Mouse (Mus musculus) 3134 (cell line): ENCODE data around the gene 1700016C15Rik.
A peak's percentile ranks its signal among the peaks of the same experiment; 100 is the strongest.

Source experiments
- DNase-seq: peaks from one replicate; pipeline ENCODE4 v3.0.0-alpha.2; 2011; ENCODE audit warnings: low spot score; ENCODE audit not compliant: insufficient read length; ENCODE audit errors: extremely low read depth

The 1700016C15Rik gene

DNA sequence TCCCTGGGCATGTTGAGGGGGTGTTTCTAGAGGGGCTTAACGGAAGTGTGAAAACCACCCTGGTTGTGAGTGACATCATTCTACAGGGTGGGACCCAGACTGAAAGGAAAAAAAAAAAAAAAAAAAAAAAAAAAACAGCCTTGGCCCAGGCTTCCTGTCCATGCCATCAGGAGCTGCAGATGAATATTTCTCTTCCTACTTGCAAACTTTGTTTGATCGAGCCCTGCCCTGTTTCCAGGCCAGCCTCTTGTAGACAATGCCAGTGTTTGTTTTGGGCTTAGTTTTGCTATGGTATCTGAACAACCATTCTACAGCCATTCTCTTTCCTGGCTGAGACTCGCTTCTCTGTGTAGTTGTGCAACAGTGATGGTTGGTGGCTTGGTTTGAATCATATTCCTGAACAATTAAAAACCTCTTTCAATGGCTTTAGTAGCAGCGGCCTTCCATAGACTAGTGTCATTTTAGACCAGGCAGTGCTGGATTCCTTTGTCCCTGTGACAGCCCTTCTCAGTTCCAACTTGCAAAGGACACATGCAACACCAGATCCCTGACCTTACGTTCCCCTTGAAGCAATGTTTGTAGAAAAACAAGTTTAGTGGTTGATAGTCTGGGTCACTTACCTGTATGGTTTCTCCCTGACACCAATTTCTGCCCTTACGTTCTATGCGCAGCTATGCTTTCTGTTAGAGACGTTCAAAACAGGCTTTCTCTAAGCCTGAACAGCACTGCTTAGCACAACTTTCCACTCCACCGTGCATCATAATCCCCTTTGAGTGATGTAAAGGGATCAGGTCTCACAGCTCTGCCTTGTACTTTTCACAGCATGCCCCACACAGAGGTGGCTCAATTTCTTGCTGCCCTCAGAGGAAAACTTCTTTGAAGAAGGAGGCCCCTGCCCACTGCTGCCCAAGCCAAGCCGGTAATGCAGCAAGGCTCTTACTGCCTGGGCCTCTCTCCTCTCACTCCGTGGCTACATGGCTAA is at the start of gene 1700016C15Rik:
TSS of gene 1700016C15Rik (plus strand) at position 772 of the 982 bp plus-strand sequence.
- no peak for DNase-seq

DNA sequence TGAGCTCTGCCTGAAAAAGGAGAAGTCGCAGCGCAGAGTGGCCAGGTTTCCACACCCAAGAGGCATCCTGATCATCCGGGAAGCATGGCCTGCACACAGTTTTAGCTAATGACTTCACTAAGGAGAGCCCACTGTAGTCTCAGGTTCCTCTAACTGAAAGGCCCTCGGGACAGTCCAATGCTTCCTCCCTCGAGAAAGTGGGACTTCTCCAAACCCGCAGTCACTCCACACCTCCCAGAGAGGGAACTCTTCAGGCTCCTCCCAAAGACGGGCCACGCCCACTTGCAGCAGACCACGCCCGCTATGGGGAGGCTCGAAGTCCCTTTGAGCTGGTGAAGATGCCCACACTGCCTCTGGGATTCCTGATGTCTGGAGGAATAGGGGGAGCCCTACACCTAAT is 48.4 kb upstream of the 1700016C15Rik start:
- no peak for DNase-seq

DNA sequence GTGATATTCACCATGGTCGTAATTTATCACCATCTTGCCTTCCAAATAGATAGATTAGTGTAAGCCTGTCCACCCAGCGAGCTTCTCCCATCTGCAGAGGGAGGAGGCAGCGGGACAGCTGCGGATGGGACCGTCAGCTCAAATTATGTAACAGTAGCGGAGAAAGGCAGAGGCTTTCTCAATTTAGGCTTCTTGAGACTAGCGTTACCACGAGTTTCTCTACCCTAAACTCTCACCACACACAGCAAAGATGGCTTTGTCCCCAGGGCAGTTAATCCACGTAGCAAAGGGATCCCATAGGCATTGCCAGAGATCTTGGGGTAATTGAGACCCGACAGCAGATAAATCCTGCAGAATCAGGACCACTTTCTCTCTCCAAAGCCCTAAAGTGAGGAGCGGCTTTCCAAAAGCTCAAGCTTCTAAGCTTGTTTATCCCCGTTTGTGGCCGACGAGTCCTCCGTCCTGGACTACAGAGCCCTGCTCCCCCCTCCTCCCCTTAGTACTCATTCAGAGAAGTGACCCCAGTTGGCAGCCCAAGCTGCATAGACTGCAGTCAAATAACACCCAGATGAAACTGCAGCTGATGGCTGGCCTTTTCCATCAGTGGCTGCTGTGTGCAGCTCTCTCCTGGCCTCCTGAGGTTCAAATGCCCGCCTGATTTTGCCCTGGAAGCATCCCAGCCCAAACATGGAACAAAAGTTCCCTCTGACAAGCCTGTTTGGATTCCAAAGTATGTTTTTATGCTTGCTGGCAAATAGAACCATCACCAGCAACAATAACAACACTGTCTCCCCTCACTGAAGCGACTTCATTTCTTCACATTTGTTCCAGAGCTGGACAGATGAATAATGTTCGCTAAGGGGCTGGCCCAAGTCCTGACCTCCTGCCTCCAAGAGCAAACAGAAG is 45.4 kb upstream of the 1700016C15Rik start:
- no peak for DNase-seq

DNA sequence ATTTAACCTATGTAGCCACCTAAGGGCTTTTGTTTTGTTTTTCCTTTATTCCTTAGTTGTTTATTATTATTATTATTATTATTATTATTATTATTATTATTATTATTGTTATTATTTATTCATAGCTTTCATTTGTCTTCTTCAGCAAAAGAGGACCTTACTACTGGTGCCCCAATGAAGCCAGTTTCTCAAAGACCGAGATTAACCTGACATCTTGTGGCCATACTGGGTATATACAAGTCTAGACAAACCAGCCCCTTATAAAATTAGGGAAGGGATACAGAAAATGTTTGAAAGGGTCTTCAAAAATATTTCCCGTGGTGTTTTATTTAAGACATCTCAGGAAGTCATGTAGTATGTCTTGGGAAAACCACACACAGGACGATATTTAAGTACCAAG is 44.7 kb upstream of the 1700016C15Rik start:
- no peak for DNase-seq

DNA sequence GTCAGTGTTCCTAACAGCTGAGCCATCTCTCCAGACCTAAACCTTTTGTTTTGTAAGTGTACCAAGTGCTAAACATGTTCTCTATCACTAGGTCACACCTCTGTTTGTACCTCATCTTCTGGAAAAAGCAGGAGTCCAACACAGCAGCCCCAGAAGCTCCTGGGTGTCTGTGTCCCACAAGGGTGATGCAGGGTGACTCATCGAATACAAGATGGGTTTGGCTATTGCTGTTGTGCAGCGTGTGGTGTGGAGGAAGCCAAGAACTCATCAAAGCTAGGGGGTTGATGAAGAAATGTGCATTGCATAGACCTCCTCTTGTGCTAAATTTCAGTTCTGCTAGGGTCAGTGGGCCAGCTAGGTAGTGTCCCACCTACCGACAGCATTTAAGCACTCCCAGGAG is 43.5 kb upstream of the 1700016C15Rik start:
- no peak for DNase-seq

DNA sequence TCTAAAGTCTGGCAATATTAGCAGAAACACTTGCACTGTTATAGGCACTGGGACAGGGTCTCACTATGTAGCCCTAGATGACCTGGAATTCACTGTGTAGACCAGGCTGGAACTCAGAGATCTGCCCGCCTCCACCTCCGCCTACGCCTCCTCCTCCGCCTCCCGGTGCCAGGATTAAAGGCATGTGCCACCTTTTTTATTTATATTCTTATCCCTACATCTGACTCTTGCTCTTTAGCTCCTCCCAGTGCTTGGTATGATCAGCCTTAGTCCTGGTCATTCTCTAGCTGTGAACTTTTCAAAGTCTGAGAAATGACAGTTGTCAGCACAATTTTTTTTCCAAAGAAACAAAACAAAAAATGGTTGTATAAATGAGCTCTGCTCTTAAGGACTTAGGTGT is 42.6 kb upstream of the 1700016C15Rik start:
- DNase-seq, result no peak

DNA sequence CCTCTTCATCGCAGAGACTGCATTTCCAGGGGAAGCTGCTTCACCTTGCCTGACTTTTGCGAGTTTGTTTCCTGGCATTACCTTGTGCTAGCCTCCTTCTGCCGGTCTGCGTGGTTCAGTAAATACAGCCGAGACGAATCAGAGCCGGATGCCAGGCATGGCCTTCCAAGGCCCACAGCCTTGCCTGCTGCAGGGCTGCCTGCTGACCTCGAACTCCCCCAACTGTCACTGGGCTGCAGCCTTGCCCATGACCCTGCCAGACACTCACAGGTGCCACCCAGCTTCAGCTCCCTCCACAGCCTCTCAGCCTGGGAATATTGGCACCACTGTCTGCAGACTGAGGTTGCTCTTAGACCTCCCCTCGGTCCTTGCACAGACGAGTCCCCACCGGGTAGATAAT is 37.1 kb upstream of the 1700016C15Rik start:
- no peak for DNase-seq

DNA sequence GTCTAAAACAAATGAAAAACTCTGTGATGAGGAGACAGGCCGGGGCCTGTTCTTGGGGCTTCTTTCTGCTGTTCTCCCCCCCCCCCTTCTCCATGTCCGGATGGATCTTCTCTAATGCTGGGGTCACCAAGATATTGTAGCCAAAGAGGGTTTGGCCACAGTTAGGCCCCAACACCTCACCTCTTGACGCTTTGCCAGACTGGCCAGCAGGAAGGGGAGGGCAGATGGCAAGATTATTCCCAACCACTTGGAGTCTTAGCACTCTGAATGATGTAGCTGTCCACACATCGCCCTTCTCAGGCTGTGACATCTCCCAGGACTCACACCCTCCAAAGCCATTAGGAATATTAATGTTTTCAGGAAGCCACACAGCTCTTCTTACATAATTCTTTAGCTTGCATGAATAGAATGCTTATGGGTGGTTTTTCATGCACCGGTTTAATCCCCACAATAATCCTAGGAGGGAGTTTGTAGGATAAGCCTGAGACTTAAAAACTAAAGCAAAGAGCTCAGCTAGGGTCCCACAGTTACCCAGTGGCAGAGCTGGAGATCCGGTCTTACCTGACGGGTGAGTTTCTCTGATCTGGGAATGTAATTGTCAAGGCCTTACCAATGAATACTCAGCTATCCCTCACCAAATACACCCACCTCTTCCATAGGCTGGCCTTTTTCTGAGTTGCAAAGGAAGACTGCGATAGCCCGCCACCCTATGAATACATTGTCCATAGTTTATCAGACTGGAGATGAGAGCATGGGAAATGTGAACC is 35.9 kb upstream of the 1700016C15Rik start:
- DNase-seq, result no peak

DNA sequence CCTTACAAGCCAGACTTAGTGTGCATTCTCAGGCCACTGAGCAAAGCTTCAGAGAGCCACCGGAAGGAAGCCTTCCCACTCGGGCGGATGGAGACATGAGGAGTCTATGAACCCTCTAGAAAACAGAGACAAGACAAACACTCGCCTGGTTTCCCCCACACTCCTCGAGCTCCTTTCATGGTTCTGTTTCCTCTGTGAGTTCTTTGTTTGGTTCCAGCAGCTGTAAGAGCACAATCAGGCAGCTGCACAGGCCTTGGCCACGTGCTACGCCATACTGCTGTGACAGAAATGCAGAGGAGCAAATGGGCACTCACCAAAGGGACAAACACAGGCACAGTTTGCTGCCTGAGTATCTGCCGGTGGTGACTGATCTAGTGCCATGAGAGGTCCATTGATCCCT is 29.1 kb upstream of the 1700016C15Rik start:
- no peak for DNase-seq

DNA sequence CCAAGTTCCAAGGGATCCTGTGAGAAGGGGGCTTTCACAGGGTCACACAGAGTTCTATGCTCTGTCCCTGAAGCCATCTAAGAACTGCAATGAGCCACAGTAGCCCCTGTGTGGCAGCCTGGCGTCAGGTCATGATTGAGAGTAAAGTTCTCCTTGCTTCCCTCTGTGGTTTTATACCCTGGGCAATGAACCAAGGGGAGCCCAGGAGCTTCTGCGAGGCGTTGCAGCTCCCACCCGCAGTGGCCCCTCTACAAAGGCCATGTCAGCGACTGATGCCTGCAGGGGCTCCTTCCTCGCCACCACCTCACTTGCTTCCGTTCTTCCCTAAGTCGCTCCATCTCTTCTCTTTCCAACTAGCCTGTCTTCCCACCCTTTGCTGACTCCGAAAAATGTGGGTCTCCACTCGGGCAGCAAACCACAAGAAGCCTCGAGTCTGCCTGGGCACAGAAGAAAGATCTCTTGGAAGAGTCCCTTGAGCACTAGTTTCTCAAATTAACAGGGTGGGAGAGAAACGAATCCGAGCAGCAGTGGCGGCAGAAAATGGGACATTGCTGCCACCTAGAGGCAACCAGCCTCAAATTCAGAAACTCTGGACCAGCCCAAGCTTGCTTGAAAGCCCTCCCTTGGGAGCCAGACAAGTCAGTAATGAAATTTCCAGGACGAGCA is 27.0 kb upstream of the 1700016C15Rik start:
- DNase-seq, result peak; percentile 83

DNA sequence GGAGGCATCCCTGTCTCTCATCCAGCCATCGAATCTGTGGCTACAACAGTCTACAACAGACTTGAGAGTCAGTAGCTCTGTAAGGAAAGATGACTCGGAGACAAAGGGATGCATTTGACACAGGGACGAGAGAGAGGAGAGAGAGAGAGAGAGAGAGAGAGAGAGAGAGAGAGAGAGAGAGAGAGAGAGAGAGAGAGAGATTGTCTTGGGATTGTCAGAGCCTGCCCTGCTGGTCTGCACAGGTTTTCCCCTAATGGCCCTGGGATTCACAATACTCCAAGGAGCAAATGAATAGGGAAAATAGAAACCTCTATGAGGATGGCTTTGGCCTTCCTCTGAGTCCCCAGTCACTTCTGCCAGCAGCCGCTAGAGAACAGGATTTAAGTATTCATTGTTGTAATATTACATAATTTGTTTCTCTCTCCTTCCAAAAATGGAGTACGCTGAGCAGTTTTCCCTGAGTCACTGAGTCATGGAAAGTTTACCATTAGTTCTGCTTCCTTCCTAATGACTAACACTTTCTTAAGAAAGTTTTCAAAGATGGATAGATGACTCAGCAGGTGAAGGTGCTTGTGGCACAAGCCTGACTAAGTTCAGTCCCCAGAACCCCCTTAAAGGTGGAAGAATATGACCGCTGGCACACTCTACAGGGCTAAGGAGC is 26.3 kb upstream of the 1700016C15Rik start:
- DNase-seq, result peak; percentile 72

DNA sequence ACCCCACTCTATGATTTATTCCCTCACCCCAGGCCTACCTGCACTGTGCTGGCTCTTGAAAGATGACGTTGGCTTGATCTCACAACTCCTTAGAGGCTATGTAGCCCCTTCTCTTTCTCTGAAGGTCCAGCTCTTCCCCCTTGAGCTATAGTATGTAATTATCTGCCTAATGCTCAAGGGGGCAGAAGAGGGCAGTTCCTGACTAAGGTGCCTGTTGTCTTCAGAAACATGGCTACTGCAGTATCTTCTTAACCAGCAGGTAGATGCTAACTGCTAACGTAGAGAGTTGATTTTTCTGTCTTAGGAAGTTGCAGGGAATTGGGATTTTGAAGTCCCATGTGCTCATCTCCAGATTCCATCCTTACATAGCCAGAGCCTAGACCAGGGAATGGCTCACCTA is 24.4 kb upstream of the 1700016C15Rik start:
- DNase-seq, result no peak

DNA sequence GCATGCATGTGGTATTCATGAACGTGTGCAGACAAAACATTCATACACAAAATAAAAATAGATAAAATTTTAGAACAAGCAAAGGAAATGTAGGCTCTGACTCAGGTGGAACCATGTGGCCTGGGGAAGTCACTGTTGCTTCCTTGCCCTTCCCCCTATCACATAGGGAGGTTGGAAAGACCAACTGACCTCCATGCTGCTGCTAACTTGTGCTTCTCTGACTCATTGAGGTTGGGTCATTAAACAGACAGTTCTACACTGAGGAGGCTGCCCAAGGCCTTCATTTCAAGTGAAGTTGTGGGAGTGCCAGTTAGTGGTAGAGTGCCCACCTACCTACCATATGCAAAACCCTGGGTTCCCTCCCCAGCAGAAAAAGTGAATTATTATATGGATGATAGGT is 22.0 kb upstream of the 1700016C15Rik start:
- DNase-seq, result no peak

DNA sequence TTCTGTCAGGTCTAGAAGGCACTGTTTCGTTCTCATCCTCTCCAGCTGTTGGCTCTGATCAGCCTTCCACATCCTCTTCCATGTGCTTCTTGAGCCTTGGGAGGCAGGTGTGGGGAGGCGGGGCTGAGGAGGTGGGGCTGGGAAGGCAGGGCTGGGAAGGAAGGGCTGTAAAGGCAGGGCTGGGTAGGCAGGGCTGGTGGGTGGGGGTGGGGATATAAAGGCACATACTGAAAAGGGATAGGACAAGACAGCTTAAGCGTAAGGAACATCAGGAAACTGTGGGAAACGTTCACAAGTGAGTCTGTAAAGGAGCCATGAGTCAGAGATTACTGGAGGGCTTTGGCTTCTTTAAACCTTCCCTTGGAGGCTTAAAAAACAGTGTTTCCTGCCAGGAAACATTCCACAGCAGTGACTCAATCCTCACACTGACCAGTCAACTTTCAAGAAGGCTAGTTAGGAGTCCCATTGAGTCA is 21.0 kb upstream of the 1700016C15Rik start:
- DNase-seq, result peak; percentile 95

DNA sequence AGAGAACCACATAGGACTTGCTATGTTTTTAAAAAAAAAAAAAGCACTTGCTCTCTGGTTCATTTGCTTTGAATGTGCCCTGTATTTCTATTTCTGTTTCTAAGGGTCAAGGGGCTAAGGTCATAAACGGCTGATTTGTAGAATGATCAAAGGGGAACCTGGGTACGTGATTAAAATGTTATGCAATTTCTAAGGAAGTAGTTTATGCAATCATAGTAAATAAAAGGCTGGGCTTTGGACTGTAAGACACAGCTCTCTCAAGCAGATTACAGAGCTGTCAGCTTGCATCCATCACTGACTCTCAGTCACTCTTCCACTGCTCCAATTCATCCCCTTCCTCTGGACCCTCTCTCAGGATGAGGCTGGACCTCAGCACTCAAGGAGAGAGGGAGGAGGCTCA is 18.6 kb upstream of the 1700016C15Rik start:
- no peak for DNase-seq

DNA sequence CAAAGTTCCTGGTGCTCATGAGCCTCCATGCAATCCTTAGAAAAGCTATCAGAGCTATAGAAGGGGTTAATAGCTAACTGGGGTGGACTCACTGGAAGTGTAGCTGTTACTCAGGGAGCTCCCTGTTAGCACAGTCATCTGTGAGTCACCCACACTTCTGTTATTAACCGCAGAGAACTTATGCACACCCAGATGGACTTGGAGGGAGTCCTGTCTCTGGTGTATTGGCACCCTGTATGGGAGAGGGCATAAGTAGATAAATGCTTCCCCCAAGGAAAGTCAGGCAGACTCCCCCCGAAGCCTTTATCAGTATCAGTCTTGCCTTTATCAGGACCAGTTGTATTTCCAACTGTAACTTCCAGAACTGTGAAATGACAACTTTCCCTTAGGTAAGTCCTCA is 18.2 kb upstream of the 1700016C15Rik start:
- DNase-seq, result peak; percentile 71

DNA sequence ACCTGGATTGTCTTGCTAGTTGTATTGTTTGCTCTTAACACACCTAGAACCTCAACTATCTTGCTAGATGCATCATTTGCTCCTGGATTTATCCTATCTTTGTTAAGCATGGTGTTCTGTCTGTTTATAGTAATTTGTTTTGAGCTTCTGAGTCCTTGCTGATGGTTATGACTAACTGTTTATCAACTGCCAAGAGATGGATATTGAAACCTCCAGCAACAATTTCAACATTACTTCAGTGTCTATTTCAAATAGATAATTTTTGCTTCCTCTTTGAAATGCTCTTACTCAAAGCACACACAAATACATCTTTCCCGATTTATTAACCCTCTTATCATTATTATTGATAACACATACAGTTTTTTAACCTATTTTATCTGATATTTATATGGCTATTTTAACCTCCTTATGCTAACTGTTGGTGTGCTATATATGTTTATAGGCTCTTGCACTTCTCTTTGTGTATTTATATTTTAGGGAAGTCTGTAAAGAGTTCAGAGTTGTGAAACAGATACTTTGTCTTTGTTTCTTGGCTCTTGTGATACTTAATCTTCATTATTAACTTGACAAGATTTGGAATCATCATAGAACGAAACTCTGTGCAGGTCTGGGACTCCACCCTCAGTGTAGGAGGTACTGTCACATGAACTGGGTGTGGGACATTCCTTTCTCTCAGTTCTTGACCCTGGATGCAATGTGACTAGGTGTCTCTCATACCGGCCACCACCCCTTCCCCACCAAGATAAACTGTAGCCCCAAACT is 15.8 kb upstream of the 1700016C15Rik start:
- DNase-seq, result no peak

DNA sequence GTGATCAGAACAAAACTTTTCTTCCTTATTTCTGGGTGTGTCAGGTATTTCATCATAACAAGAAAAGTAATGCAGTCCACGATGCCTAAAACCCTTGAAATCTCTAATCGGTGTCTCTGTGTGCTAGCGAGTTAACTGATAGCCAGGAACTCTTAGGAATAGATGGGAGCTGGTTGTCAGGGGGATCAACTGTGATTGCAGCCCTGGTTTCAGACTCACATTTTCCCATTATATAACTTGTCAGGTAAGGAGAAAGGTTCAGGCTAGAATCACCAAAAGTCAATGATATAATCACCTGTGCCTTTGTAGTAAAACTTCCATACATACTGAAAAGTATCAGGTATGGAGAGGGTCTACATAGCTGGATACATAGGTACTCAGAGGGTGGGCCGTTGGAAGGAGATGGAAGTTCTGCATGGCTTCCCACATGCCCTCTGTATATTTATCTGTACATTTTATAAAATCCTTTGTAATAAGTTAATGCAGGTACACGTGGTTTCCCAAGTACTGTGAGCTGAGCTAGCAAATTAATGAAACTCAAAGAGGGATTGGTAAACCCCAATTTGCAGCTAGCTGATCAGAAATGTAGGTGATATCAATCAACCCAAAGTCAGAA is 15.1 kb upstream of the 1700016C15Rik start:
- no peak for DNase-seq
